Mouse (Mus musculus) heart, adult 11 months (tissue): ENCODE data around the gene Btbd6.

Experiments
- DNase-seq: peaks from one replicate; pipeline ENCODE4 v3.0.0; 2022

Gene Btbd6

DNA sequence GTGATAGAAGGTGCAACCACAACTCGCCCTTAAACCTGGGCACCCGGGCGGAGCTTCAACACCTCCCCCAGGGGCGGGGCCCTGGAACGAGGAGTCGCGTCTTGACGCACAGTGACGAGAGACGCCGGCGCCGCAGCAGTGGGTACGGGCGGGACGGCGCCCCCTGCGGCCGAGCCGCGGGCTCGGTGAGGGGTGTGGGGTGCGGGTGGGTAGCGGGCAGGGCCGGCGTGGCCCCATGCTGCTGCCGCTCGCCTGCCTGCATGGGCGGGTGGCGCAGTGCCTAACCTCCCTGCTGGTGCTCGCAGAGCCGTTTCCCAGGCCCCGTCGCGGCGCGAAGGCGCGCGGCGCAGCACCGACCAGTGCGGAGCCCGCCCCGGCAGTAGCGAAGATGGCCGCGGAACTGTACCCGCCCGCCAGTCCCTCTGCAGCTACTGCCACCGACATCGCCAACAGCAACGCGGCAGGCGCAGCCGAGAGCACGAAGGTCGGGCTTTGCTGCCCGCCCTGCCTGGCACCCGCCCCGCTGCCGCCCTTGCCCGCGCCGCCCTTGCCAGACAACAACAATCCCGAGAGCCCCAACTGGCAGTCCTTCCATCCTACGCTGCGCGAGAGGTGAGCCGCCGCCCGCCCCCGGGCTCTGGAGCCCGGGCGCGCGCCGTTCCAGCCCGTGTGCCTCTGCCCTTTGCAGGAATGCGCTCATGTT, at the start of gene Btbd6:
Gene Btbd6, plus strand, starts transcription at position 112 of the 703 bp plus-strand sequence.
- DNase-seq: peak; percentile 99

DNA sequence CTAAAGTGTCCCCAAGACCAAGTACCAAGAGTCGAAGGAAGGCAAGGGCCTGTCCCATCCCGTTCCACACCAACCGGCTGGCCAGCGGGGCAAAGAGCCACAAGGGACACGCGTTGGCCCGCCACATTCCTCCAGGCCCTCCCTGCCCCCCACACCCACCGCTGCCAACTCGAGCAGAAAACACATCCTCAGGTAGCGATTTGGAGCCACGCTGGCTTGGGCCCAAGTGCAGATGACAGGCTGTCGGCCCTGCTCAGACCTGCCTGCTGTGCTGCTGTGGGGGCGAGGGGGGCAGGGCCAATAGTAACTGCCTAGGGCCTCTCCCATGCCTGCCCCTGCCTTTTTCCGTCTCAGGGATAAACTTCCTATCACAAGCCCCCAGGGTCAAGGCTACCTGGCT, 49.0 kb upstream of the Btbd6 start:
- DNase-seq: no peak

DNA sequence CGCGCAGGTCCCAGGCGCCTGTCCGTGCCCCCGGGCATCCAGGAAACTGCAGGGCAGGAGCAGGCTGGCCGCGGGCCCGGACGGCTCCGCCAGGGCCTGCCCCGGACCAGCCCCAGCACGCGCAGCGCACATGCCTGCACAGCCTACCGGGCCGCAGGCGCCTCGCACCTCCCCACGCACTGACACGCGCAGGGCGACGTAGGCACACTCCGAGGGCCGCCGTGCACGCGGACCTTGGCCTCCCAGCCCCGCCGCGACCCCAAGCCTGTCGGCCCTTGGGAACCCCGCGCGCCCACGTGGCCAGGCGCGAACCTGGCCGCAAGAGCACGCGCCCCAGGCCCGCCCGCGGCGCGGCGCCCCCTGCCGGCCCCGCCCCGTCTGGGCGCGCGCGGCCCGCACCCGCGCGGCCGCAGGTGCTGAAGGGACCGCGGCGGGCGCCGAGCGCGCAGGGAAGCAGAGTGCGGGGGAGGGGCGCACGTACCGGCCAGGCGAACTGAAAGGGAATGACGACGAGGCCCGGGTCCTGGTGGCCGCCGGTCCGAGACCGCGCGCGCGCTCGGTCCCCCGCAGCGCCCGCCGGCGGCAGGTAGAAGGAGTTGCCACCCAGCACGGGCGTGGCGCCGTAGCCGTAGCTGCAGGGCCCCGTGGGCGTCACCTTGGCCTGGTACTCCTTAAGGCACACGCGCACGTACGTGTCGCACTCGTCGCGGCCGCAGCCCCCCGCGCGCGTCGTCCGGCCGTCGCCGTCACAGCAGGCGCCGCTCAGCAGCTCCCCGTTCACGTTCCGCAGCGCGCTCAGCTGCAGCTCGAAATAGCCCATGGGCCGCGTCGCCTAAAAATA, 47.7 kb upstream of the Btbd6 start:
- peak; percentile 94 for DNase-seq

GRCm38 (mm10) chr12:112929562-112930352, 46.5 kb upstream of the Btbd6 start, which contains the start of gene Jag2:
Gene Jag2 (minus strand): TSS chr12:112929776.
- peak; percentile 99 for DNase-seq

GRCm38 (mm10) chr12:112932647-112933046, 43.6 kb upstream of the Btbd6 start:
- DNase-seq: no peak

GRCm38 (mm10) chr12:112937906-112938305, 38.4 kb upstream of the Btbd6 start:
- no peak for DNase-seq

GRCm38 (mm10) chr12:112938366-112938765, 37.9 kb upstream of the Btbd6 start:
- DNase-seq: no peak

GRCm38 (mm10) chr12:112938873-112939565, 37.3 kb upstream of the Btbd6 start:
- DNase-seq: no peak

DNA sequence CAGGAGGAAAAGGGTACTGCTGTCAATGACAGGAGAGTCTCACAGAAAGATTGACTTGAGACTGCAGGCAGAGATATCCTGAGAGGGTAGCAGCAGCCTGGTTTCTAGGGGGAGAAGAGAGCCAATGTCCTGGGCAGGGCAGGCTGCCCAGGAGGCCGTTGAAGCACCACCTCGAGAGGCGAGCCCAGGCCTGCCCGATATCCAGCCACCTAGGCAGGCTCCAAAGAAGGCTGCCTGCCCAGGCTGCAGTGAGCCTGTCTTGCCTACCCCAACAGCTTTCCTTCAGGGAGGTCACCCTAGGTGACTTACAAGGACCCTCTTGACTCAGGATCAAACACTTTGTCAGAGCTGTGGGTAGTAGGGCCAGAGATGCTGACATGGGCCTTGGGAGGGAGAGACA, 36.0 kb upstream of the Btbd6 start:
- DNase-seq: no peak

DNA sequence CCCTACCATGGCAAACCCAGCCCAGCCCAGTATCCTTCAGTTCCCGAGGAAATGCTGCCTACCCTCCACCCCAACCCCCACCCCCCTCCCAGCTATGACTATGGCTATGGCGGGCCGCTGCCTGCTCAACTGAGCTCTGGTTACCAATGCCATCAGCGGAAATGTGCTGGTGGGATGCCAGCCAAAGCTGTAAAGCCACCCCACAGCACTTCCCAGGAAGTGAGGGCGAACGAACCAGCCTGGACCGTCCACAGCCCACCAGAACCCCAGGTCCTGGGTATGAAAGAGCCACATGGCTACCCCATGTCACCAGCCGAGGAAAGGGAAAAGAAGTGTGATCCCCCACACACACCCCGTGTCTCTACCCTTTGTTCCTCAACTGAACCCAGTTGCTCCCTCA, 35.6 kb upstream of the Btbd6 start:
- DNase-seq: no peak

DNA sequence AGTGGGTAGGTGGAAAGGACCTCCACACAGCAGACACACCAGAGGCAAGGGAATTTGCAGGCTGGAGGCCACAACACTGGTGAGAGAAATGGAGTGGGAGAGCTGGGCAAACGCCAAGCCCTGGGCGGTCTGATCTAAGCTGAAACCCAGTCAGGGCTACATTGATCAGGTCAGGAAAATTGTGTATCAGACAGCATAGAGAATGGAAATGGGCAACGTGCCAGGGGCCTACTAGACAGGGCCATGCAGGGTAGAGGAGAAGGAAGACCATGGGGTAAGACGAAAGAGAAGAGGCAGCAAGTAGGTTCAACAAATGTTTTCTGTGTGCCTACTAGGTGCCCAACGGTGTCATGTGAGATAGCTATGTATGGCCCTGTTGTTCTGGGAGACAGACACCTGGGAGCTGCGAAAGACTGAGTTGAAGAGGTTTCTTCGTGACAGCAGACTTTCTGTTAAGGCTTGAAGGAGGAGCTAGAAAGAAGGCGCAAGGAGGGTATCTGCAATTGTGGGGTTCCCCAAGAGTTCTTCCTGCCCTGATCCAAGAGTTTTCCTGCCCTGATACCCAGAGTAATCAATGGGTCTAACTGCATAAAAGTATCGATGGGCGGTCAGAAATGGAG, 35.0 kb upstream of the Btbd6 start:
- peak; percentile 95 for DNase-seq

DNA sequence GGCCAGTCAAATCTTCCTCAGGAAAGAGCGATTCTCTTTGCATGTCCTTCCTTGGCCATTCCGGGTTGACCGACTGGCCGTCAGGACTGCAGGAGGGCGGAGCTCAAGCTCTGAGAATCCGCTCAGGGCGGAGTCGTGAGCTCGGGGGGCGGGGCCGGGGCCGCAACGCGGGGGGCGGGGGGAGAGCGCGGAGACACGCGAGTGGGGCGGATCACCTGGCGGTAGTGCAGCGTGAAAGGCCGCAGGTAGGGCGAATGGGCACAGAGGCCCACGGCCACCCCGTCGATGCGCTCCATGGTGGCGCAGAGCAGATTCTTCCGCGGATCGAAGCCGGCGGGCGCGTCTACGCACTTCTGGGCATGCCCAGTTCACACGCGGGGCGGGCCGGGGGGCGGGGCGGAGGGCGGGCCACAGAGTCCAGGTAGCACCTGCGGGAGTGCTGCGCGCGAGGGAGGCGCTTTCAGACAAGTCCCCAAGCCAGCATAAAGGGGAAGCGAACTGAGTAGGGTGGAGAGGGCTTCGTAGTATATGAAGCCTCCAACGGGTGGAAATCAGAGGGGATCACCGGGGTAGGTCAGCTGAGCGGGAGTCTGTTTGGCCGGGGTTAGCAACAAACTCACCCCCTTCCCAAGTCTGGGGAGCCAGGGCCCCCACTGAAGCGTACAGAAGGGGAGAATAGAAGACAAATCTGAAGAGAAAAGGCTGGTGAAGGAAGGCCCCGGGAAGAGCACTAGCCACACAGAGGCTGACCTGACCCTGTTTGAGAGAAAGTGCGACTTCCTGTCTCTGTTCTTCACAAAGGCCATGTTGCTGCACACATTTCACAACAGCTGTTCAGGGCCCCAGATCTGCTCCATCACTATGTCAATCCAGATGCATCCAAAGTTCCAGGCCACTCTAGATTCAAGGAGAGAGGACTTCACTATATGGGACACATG, 34.2 kb upstream of the Btbd6 start, which contains the start of gene Nudt14:
Gene Nudt14, minus strand, starts transcription at position 349 of the 938 bp plus-strand sequence.
- DNase-seq: peak; percentile 98

GRCm38 (mm10) chr12:112943669-112944068, 32.6 kb upstream of the Btbd6 start:
- DNase-seq: no peak

DNA sequence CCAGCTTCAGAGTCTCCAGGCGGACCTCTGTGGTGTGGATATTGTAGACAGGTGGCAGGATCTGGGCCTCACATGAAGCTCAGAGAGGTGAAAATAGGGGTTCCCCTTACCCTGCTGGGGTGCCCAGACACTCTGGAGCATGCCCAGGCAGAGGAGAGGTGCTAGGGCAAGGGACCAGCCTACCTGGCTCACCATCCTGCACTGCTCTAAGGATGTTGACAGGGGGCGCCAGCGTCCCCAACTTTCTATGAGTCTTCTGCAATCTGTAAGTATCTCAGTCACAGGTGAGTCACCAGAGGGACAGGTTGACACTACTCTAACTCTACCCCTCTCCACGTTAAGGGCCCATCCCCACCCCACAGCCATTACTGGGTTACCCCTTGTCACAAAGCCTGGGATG, 29.0 kb upstream of the Btbd6 start:
- DNase-seq: no peak

- DNase-seq: peak; percentile 99
These were observed 26.1 kb upstream of the Btbd6 start for GRCm38 (mm10) chr12:112950040-112950760.

DNA sequence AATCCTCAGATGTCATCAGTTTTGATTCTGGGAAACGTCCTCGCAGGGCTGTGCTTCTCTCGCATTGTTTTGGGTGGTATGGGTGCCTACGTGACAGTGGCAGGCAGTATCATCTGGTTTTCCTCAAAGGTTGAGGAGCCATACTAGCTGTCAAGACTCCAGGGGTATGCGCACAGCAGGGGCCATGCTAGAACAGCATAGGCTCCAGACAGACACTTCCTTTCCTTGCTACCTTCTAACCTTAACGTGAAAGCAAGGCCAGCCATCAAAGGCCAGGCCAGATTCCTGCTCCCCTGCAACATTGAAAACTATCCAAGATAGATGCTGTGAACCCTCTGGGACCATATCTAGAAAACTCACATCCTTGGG, 25.5 kb upstream of the Btbd6 start:
- no peak for DNase-seq

- DNase-seq: no peak
These were observed 25.0 kb upstream of the Btbd6 start for GRCm38 (mm10) chr12:112951150-112951842.

DNA sequence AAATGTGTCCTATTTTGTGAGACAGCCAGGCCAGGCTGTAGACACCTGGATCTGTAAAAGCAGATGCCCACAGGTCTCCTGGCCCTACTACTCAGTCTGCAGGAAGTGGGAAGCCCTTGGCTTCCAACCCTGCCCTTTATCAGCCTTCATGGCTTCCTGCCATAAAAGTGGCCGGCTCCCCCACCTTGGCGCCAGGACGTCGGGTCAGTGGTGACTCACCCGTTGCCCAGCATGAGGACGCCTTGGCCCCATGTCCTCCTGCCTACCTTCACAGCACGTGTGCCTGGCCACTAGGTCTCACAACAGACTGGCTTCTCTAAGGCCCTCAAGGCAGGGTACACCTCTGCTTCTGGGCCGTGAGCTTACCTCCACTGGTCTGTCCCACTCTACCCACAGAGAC, 23.8 kb upstream of the Btbd6 start:
- peak; percentile 98 for DNase-seq

DNA sequence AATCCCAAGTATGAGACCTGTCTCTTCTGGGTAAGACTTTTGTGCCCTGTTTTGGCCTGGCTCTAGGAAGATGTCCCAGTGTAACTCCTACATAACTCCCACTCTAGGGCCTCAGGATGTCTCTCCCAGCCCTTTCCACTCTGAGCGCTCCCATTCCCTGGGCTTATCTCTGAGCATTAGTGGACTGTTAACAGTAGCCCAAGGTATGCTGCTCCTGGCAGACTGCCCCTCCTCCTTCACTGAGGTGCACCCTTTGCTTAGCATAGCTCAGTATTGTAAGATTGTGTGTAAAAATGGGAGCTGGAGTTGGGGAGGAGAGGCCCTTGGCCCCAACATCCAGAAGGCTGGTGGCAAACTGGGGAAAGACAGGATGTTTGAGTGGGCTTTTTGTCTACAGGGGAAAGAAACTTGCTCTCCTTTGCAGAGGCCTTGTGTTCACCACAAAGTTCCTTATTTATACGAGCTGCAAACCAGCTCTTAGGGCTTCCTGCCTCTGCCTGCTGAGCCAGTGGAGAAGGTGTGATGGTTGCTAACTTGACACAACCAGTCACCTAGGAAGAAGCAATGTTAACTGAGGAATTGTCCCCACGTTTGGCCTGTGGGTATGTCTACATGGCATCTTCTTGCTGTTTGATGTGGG, 23.2 kb upstream of the Btbd6 start:
- DNase-seq: no peak
